Mouse (Mus musculus): ENCODE measurements at regions not wholly inside any gene's neighbourhood (a gene's known extent, or its start where the extent isn't known, plus 50 kb on each side); places are given as distances from the start of the nearest gene placed in this dataset.

GRCm38 (mm10) chr5:91697075-91697474 lies 179.7 kb downstream of the Parm1 start:
- TF ChIP-seq CTCF (IDR thresholded peaks at IDR 0.05; ENCODE audit: low read depth, low read length) (no peak), EP300 (IDR thresholded peaks at IDR 0.05; ENCODE audit: insufficient read depth, low read depth, low read length) (no peak), POLR2A (IDR thresholded peaks at IDR 0.05; ENCODE audit: insufficient read depth, low read length) (no peak)

Measured in ES-Bruce4 (cell line).